Mouse (Mus musculus) retina, embryonic 14.5 days (tissue): ENCODE measurements around the gene Pex26.
A peak's percentile ranks its signal among the peaks of the same experiment; 100 is the strongest.

Experiments
- DNase-seq: peaks from one replicate; pipeline ENCODE4 v3.0.0-alpha.2; 2015; ENCODE audit warnings: low spot score

Gene Pex26

DNA sequence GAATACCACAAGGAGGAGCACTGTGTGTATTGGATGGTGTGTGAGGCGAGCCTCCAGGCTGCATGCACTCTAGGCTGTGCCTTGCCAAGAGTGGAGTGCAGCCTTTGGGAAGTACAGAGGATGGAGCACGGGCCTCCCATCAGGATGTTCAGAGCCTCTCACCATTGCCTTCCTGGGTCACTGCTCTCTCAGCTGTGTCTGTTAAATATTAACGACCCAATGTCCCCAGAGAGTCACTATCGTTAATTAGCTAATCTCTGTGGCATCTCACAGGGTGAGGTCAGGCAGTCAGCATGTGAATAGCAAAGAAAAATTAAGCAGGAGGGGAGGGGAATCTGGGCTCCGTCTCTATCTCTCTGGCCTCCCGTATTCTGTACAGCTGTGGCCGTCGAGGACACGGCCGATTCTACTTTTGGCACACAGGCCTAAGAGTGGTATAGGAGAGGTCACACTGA is 17.3 kb upstream of the Pex26 start:
- peak; percentile 66 for DNase-seq

DNA sequence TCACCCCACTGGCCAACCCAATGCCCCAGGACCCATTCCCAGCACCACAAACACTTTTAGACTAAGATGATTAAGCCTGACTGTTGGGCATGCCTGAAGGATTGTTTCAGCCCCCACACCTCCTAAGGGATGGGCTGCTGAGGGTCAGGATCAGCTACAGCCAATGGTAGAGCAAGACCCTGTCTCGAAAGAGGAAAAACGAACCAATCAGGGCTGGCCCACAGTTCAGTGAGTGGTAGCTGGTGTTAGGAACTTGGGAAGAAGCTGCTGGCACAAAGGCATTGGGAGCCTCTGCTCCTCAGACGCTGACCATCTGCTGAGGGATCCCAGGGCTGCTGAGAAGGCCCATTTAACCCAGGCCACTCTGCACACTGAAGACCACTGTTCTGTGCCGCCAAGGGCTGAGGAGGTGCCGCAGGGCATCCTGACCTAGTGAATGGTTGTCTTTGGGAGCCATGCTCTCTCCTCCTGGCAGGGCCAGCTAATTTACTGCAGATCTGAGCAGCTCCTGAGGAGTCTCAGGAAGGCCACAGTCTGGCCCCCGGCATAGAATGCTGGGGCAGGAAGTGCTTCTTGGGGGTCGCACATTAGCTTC is 16.0 kb upstream of the Pex26 start:
- DNase-seq: no peak

DNA sequence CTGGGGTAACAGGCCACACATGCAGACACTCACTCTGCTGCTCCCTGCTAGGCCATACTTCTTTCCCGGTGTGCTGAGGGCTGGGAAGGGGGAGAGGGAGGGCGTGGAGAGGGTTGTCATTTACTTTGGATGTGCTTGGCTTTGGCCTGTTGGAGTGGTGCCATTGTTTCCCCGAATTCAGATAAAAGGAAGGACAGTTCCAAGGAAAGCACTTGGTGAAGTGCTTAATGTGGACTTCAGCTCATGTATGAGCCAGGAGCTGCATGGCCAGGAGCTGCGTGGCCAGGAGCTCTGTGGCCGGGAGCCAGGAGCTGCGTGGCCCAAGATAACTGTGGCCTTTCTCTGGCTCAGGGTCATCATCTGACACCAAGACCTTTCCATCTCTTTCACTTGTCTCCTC is 12.4 kb upstream of the Pex26 start:
- no peak for DNase-seq

DNA sequence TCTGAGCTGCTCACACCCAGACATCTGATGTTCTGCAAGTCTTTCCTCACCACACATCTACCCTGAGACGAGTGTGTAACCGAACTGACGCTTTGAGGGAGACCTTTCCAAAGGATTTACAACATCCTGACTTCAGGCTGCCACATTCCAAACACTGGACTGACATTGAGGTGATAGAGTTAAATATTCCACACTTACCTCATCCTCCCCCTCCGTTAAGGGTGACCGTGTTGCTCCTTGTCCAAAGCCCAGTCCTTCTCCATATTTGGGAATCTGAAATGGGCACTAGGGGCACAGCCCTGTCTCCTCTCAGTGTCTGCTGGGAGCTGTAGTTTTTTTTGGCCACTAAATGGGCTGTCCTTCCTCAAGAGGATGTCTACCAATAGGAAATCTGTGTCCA is 10.0 kb upstream of the Pex26 start:
- no peak for DNase-seq

DNA sequence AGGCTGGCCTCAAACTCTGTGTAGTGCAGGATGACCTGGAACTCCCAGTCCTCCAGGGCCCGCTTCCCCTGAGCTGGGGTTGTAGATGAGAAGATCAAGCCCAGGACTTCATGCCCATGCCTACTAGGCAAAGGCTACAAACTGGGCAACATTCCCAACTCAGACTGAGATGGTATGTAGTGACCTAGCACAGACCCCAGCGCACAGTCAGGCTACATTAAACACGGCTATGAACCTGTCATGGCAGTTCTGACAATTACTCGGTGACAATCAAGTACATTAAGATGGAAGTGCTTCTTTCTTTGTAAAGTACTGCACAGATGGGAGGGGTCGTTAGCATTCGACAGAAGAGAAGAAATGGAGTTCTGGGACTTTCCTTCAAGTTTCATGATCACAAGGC is 8.7 kb upstream of the Pex26 start:
- DNase-seq: no peak

DNA sequence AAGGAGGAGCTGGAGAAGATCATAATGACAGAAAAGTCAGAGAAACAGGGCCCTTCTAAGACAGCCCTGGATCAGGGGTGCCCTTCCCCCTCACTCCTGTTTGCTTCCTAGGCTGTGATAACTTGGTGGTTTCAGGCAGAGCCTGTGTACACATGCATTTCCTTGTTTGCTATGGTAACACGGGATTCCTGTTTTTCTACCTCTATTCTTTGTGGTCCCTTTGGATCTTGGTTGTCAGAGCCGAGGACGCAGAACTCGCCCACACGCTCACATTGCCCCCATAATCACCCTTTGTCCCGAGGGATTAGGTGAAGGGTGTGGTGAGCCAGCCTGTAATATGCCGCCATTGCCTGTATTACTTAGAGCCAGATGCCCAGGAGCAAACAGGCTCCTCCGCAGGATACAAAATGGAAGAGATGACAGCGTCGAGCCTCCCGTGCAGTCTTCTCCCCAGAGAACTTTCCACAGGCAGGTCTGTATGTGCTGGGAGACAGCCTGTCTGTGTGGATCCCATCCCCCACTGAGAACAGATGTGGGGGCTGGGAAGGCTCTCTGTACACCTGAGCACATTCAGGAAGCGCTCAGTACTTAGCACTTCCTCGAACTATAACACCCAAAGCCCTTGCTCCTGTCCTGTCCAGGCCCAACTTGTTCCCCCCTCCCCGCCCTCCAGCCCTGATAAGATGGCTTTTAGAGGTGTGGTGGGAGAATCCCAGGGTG is 7.3 kb upstream of the Pex26 start:
- no peak for DNase-seq

DNA sequence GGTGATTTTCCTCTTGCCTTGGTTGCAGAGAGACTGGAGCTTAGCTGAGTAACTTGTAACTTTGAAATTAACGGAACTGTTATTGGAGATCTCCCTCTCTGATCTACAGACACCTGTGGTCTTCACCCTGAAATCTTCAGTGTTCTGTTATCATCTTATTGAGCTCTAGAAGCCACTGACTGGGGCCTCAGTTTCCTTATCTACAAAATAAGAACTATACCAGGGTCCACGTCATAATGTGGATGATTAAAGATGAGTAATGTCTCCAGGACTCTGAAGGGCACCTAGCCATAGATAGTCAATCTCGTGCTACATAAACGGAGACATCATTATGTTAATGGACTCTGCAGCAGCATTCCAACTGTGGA is 6.8 kb upstream of the Pex26 start:
- no peak for DNase-seq

DNA sequence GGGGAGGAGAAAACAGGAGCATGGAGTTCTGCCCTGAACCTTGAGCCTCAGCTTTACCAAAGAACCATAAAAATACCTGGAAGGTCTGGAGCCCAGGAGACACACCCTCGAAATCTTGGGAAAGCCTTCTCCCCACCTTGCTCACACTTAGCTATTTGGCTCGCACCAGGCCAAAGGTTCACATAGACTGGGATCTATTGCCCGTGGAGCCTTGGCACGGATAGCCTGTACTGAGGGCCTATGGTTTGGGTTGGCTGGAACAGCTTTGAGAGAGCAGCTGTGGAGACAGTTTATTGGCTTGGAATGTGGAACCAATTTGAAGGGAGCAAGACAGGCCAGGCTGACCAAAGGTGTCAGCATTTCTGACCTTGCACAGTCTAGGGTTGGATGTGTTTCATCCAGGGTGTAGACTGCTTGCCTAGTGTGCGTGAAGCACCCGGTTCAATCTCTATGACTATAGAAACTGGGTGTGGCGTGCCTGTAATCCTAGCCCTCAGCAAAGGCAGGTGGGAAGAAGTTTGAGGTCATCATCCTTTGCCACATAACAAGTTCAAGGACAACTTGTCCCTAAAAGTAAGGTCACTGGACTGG is 6.3 kb upstream of the Pex26 start:
- no peak for DNase-seq

DNA sequence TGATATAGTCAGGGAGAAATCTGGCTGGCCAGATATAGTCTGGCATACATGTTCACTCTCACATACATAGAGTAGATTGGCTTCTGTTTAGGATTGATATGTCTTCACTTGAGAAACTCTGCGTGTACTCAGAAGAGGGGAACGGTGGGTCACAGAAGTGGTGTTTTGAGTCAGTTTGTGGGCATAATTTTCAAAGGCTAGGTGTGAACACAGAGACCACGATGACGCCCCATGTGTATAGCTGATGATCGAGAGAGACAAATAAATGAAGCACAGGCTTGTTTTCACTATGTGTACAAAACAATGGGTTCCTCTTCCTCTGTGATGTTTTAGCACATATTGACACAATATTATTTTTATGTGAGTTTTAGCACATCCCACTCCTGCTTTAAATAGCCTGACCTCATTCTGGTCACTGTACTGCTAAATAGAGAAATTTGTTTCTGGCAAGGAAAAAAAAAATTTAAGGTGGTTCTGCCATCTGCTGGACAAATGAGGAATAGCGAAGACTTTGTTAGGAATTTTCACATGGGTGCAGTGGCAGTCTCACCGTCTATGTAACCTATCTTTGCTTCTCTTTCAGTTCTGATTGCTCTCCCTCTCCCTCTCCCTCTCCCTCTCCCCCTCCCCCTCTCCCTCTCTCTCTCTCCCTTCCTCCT is 4.6 kb upstream of the Pex26 start:
- peak; percentile 91 for DNase-seq

DNA sequence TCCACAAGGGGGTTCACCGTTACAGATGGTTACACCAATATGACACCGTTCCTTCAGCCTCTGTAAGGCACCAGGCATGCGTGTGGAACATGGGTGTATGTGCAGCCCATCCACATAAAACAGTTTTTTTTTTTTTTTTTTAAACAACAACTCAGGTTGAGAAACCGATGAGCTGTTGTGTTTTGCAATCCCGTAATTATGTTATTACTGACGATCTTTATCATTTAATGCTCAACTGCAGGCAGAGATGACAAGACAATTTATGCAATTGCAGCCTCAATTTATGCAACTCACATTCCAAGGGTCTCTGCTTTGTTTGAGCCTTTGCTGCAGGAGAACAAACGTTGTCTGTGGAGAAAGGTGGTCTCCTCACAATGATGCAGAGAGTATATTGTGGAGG is 3.6 kb upstream of the Pex26 start:
- no peak for DNase-seq

DNA sequence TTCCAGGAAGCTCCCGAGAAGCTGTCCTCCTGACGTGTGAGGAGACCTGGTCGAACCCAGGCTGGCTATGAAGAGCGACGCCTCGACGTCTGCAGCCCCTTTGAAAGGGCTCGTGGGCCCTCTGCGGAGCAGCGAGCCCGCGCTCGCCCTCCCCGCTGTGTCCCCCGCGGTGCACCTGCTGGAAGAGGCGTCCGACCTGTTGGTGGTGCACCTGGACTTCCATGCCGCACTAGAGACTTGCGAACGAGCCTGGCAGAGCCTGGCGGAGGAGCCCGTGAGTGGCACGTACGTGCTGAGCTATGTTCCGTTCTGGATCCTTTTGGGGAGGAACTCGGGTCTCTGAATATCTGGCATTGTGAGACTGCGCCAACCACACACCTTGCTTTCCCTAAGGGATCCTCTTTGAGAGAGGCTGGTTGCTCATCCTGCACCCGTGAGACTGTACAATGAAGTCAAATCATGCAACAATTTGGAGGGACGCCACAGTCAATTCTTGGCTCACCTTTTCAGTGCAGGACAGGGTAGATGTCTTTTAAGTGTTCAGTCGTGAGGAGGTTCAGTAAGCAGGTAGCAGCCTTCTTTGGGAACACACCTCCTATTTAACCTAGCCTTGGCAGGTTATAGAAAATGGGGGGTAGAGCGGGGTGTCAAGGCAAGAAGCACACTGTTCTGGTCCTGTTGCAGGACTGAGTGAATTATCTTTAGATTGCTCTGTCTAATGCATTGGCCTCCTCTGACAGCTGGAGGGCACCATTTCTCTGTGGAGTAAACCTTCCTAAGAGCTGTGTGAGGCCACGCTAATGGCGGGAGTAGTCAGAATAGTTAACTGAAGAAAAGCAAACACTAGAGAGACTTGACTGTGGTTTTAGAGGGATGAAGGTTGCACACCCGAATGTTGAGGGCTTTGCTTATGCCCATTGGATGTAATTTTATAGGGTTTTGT is 1.0 kb downstream of the Pex26 start:
- peak; percentile 79 for DNase-seq

DNA sequence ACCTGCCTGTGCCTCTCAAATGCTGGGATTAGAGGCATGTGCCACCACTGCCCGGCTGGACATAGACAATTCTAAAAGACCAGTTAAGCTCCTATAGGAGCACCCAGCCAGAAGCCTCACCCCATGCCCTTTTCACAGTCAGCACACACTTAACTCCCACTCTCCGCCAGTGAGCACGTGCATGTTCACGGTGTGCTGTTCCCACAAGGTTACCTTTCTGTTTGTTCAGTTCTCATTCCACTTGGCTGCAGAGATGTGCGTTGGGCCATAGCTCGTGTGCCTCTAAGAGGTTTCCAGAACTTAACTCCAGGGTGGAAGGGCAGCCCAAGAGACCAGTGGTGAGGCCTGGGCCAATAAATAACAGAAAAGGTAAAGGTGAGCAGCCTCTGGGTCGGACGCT is 1.8 kb downstream of the Pex26 start:
- DNase-seq: no peak

DNA sequence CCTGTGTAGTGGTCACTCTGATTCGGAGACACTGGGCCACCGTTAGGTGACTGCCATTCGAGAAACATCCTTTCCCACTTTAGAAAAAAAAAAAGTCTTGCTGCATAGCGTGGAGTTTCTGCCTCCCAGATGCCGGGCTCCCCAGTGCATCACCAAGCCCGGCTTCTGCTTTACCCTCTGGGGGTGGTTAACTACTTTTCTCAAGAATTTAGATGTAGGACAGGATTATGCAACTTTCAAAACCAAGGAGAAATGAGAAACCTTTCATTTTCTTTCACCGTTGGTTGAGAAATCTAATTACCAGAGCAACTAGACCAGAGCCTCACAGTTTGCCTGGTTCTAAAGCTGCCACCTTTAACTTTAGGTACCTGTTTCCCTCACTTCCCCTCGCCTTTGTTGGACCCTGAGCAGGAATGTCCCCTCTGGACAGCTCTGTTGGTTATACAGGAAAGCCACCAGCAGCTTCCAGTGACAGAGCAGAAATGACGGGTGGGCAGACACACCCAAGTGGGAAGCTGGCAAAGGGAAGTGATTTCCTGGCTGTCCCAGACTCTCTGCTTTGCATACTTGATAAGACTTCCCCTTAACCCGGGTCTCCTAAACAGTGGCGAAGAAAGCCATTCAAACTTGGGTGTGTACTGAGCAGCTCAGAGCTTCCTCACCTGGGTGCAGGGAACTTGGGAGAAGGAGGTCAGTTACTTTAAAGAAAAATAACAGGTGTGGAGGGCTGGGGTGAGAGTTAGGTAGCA is 8.0 kb downstream of the Pex26 start:
- no peak for DNase-seq

DNA sequence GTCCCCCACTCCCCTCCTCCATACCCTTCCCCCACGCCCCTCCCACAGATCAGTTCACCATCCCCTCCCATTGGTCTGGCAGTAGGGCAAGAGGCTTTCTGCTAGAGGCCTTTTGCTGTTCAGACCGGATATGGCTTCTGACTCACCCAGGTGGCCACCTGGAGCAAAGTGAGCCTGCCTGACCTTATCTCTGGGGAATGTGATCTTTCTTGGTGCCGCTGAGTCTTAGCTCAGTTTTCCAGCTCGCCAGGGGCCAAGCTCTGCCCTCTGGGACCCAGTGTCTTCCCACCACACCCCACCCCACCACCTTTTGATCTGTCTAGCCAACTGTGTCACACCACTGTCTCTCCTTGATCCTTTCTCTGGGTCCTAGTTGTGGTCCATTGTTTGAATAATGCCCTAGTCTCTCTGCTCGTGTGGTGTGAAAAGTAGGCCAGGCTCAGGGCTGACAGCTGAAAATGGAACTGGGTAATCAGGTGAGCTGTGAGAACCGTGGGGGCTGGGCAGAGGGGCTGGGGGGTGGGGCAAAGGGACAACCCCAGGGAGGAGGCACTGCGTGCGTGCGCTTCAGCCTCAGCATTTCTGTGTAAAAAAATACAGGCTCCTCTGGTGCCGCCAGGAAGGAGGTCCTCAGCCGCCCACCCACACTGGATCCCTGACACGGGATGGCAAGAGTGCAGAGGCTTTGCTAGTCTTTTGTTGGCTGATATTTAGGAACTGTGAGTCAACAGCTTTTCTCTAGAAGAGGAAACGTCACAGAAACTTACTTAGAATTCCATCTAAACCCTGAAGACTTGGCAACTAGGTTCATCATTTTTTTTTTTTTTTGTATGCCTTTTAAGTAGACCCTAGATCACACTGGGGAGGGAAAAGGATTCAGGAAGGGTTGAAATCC is 10.8 kb downstream of the Pex26 start:
- DNase-seq: peak; percentile 39

DNA sequence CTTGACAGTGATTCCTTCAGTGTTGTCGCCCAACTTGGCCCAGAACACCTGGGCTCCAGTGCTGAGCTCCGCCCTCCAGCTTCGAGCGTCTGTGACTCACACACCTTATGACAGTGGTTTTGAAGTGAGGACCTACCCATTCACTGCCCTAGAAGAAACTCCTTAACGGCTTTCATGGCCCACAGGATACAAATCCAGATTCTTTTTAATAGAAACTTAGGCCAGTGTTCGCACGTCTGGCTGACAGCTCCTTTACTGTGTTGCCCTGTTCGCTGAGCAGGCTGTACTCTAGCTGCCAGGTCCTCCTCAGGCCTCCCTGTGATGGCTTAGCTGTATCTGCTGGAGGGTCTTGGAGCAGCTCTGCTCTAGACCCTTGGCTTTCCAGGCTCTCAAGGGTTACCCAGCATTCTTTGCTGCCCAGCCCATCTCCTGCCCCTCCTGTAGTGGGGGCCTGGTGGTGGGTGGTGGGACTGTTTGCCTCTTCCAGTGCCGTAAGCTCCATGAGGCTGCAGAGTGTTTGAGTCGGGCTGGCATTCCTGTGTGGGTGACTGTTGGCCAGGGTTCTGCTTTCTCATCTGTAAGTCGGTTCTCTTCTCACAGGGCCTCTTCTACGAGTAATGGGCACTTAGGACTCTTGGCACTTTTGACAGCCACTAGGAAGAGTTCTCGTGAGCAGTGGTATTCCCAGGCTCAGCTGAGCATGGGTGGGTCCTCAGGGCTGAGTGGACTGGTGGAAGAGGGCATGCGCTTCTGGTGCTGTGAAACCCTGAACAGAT is 11.7 kb downstream of the Pex26 start:
- no peak for DNase-seq

DNA sequence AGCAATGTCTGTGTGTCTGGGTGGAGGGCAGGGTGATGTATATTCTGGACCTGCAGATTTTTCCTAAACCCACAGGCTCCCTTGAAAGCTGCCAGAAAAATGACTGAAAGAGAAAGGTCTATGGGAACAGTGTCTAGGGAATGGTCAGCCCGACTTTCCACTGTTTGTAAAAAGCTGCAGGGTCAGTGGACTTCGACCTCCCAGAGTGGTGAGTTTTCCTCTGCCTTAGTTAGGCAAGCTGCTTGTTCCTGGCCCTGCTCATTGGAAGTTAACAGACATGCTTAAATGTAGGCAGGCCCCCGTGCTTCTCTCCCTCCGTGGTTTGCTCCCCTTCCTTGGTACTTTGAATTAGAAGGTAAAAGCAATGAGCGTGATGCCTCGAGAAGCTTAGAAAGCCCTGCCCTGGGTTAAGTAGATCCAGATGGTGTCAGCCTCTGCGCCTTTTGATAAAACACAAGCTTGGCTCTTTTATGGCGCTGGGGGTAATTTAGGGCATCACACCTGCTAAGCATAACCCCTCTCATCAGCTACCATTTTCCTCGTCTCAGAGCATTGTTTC is 14.4 kb downstream of the Pex26 start:
- DNase-seq: no peak

DNA sequence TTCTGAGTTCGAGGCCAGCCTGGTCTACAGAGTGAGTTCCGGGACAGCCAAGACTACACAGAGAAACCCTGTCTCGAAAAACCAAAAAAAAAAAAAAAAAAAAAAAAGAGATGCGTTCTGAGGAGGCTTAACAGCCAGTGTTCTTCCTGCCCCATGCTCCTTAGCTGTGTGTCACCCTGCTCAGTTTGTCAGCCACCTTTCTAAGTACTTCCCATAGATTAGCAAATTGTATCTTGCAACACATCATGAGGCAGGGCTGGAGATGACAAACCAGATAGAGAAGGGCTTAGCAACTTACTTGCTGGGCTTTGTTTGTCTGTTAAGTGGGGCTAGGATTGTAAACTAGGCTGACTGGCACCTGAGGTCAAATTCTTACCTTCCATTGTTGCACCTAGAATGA is 17.0 kb downstream of the Pex26 start:
- no peak for DNase-seq

DNA sequence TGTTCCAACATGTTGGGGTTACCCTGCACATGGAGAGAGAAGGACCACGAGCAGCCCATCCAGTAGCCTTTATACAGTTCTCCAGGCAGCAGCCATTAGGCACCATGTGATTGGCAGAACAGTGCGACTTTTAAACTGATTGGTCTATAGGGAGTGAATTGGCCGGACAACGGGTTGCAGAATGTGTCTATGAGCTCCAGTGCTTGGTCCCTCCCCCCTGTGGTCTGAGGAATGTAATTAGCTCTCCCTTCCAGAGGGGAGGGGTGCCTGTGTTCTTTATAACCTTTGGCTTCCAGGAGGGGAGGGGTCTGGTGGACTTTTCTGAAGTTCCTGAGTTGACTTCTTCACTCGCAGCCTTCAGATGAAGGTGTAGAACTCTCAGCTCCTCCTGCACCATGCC is 18.6 kb downstream of the Pex26 start:
- no peak for DNase-seq

DNA sequence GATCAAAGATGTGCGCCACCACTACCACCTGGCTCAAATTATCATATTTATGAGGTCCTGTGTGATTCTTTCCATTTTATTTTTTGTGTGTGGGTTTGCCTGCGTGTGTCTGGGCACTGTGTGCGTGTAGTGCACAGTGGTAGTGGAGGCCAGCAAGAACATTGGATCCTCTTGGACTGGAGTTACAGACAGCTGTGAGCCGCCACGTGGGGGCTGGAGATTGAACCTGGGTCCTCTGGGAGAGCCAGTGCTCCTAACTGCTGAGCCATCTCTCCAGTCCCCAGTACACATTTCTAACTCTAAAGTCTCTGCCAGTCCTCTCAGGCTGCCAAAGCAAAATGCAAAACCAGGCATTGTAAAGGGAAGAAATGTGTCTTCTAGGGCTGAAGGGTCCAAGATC is 23.0 kb downstream of the Pex26 start:
- DNase-seq: no peak
